Mouse (Mus musculus) layer of hippocampus, postnatal 10 days (tissue): ENCODE results near the gene Gna15. TPM values are rescaled to one million over a fixed set of nuclear protein-coding genes. Genes with fewer than 3 reads are reported as not detected.

ENCODE experiments used
- DNase-seq, 2 experiments: peaks; one replicate each; pipeline ENCODE4 v3.0.0; 2021; ENCODE audit warnings: low spot score in 2 of 2
- long read RNA-seq: library from polyadenylated mRNA; stranded (forward); transcript quantifications from one replicate; pipeline ENCODE4 v2.0.0, GENCODE M21; 2023
- total RNA-seq, 2 experiments: library from RNA; stranded (reverse); gene quantifications; 2 replicates each; pipeline ENCODE4 v1.2.3; 2021

Gna15 gene
- 1 to 10 TPM; 1.9 to 3.2 TPM for total RNA-seq
- long read RNA-seq, partial matches to known transcripts = 0 of 2 reads
- long read RNA-seq, other reads (novel, unspliced or antisense) = 1 of 2 reads

DNA sequence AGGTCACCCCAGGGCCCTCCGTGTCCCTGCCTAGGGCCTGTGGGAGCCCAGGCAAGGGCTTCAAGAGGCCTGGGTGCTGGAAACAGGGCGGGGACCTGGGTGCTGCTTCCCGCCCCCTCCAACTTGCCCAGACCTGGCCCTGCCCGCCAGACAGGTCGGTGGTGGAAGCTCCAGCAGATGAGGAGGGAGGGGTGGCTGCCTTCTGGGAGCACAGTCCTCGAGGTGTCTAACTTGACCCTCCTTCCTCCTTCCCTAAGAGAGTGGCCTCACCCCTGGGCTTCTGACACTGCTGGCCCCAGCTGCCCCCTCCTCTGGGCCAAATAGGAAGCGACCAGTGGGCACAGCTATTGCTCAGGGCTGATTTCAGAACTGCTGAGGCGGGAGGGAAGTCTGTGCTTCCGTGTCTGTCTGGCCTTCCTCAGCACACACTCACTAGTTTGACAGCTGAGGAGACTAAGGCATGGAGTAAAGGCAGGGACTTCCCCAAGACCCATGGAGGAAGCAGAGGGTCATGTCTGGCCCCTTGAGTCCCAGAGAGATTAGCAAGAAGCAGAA lies at the start of gene Gna15:
Gene Gna15 (minus strand): TSS at position 175 of the 555 bp plus-strand sequence.
- no peak for DNase-seq

GRCm38 (mm10) chr10:81572975-81573374 lies 49.0 kb upstream of the Gna15 start:
- DNase-seq = no peak

DNA sequence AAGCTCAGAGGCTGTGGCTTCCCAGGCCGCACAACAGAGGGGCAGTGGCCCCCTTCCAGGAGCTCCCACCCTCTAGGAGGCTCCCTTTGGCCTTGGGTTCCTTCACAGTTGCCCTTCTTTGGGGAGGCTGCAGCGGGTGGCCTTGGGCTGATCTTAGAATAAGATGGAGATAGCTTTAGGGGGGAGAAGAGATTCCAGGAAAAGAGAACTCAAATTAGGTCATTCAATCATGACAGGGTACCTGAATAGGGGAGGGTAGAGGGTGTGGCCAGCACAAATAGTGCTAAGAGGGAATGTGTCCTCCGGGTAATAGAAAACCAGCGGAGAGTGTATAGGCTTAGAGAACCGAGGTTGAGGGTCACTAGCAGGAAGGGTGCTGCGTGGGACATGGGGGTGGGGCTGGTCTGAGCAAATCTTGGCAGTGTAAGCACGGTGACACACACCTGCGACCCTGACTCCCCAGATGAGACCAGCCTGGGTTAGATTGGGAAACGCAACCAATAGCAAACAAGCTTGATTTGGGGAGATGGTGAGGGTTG lies 48.2 kb upstream of the Gna15 start:
- DNase-seq = no peak

DNA sequence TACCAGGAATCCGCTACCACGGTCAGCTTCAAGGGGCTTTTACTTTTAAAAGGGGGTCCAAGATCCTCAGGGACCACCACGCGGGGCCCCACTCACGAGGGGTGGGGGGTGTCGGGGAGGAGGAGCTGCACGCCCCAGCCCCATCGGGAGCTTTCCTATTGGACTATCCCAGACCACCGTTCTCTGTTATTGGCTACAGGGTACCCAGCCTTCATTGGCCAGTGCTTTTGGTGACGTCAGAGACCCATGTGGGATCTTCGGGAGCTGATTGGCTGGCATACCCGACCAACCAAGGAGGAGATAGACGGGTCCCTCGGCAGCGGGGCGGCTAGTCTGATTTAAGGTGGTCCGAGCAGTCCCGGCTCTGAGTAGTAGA lies 47.5 kb upstream of the Gna15 start:
- peak; percentile 99 to 100 for DNase-seq

GRCm38 (mm10) chr10:81570831-81571500 lies 46.9 kb upstream of the Gna15 start:
- peak; percentile 94 to 96 for DNase-seq

DNA sequence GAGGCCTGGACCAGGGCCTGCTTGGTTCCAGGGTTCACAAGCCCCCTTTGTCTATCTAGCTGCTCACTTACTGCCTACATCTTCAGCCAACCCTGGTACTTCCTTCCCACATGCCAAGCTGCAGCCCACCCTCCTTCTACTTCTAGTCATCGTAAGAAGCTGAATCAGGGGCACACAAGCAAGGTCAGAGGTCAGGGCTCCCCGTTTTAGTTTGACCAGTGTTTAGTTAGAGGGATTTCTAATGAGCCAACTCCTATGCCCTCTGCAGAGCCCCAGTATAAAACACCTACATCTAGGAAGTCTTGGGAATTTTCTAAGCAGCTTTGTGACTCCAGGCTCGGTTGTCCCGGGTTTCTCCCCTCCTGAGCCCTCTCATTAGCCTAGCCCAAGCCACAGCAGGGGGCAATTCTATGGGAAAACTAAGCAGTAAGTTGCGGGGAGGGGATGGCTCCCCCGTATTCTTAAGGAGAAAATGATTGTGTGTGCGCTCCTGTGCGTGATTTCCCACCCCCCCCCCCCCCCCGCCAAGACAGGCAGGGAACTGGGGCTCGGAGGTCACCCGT lies 46.3 kb upstream of the Gna15 start:
- no peak for DNase-seq

- no peak for DNase-seq
Measured at GRCm38 (mm10) chr10:81569507-81570237, 45.6 kb upstream of the Gna15 start.

DNA sequence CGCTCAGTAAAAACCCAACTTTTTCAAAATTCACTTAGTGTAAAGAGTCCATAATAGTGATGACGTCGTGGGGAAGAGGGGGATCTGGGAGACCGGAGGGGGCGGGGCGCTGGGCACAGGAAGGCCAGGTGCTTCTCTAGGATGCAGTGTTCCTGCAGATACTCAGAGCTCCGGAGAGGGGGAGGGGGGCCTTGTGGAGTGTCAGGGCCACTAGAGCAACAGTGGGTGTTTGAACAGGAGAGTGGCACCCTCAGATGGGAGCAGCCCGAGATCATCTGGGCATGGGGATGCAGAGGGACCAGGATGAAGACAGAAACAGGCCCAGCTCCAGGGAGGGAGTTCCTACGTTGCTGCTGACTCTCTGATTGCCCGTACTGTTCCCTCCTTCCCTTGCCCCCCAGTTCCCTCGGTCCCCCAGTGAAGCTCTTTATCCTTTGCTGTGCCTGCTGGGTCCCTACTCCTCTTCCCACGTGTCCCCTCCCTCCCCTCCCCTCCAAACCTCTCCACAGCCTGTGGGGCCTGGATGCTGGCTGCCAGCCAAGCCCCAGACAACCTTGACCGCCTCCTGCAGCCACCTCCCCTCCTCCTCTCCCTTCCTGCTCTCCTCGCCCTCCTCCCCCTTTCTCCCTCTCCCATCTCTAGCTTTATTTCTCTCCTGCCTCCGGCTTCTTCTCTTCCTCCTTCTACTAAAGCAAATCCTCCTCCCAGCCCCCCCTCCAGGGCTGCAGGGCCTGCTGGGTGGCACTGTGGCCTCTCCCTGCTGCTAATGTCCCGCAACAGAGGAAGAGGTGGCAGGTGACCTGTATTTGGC lies 44.6 kb upstream of the Gna15 start:
- DNase-seq = no peak

GRCm38 (mm10) chr10:81565257-81566228 lies 41.5 kb upstream of the Gna15 start:
- DNase-seq = no peak

DNA sequence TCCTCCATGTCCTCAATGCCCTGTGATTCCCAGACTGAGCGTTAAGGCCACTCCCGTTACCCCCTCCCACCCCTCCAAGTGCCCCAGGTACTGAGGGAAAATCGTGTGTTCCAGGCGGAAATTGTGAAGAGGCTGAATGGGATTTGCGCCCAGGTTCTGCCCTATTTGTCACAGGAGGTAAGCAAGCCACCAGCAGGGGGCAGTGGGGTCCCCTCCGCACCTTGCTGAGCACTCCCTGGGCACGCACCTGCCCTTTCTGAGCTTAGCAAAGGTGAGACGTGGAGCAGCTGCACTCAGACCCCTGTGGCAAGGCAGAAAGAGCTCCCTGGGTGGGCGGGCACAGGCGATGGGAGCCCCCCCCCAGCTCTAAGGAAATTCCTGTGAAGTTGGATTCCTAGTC lies 40.7 kb upstream of the Gna15 start:
- peak in 1 of 2 experiments; percentile 59 for DNase-seq

- no peak for DNase-seq
Measured at GRCm38 (mm10) chr10:81564216-81564615, 40.2 kb upstream of the Gna15 start.

DNA sequence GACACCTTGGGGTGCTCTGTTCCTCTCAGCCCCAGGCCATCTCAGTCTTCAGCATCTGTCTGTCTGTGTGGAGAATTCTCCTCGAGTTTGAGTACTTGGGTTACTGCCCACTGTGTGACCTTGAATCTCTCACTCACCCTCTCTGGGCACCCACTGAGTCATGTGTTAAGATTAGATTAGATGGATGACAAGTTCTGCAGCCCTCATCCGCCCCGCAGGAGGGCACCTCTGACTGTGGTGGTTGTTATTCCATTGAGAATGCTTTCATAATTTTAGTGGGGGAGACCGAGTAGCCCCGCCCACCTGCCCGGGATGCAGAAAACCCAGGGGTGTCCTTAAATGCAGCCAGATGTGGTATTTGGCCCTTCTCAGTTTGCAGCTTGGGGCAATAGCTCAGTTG lies 39.5 kb upstream of the Gna15 start:
- no peak for DNase-seq

DNA sequence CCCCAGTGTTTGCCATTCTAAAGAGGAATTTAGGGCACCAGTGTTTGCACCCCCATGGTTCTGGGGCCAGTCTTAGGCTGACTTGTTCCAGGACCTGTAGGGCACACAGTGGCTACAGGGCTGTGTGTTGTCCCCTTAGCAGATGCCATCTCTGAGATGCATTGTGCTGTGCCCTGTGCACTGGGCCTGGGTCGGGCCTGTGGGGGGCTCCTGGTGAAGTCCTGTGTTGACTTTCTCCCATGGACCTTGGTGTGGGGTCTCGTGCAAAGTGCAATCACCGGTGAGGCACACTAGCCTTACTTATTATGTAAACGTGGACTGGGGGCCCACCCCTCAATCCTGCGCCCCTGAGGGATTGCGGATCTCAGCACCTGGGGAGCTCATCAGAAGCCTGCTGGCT lies 38.4 kb upstream of the Gna15 start:
- DNase-seq = no peak

DNA sequence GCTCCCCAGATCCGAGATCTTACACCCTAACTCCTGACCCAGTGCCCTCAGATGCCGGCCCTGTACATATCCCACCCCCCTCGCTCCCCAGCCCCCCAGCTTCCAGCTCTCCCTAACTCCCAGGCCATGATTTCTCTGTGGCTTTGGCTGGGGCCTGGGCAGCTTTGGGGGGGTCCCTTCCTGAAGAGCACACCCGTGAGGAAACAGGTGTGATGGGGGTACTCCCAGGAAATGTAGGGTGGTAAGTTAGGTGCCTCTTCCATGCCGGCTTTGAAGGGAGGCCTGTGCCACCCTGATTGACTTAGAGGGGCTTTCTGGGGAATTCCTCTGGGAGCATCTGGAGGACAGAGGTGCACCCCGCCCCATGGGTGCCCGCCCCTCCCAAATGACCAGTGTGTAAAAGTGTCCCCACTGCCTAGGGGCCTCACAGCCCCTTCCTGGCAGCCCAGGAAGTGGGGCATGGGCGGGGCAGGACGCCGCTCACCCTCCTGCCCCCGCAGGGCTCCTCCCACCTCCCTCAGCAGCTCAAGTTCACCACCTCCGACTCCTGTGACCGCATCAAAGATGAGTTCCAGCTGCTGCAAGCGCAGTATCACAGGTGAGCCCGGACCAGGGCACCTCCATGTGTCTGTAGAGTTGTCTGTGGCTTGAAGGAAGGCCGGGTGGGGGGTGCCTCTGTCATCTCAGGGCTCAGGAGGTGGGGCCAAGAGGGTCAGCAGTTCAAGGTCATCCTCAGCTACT lies 36.9 kb upstream of the Gna15 start:
- no peak for DNase-seq

- peak; percentile 75 to 84 for DNase-seq
Measured at GRCm38 (mm10) chr10:81559627-81560539, 35.9 kb upstream of the Gna15 start.

- DNase-seq = peak; percentile 63 to 78
Measured at GRCm38 (mm10) chr10:81559163-81559626, 35.2 kb upstream of the Gna15 start, which contains the start of gene Aes. TSS of gene Aes (plus strand) at chr10:81559488.

DNA sequence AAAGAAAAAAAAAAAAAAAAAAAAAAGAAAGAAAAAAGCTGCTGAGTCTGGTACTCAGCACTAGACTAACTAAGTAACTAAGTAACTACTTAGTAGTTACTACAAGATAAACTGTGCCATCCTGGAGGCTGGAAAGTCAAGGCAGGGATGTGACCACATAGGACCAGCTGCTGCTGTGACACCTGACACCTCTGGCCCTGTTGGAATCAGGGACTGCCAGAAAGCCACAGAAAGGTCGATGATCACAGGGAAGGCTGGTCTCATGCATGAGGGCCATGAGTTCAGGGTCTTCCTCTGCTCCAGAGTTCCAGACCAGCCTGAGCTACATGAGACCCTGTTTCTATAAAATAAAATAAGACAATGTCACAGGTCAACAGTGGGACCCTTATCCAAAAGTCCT lies 33.5 kb upstream of the Gna15 start:
- no peak for DNase-seq

- no peak for DNase-seq
Measured at GRCm38 (mm10) chr10:81556282-81556681, 32.3 kb upstream of the Gna15 start.
